Mouse (Mus musculus) heart, embryonic 16.5 days (tissue): ENCODE results near the gene Vstm4. TPM values are rescaled to one million over a fixed set of nuclear protein-coding genes. Genes with fewer than 3 reads are reported as not detected.

Source experiments
- ATAC-seq: fragments of 200-750 bp; cut with Nextera tagmentation; replicated peaks from 2 replicates; pipeline ENCODE4 v1.8.0; 2017; ENCODE audit warnings: moderate number of reproducible peaks; ENCODE audit not compliant: insufficient read depth, low FRiP score; ENCODE audit errors: extremely low read depth
- H3K27ac ChIP-seq: fragments of 300-500 bp; sonication (generic); 2 replicates; pipeline ENCODE4 v1.5.1; 2014; ENCODE audit warnings: mild to moderate bottlenecking, low read length, control low read depth, moderate library complexity
- H3K27me3 ChIP-seq: fragments of 300-500 bp; sonication (generic); 2 replicates; pipeline ENCODE4 v1.6.1; 2014; ENCODE audit warnings: low read length, mixed read lengths; ENCODE audit not compliant: control insufficient read depth, insufficient read depth
- H3K36me3 ChIP-seq: fragments of 300-500 bp; sonication (generic); 2 replicates; pipeline ENCODE4 v1.6.1; 2014; ENCODE audit not compliant: control insufficient read depth, insufficient read depth
- H3K4me1 ChIP-seq: fragments of 300-500 bp; sonication (generic); 2 replicates; pipeline ENCODE4 v1.6.1; 2014; ENCODE audit warnings: low read length, mixed read lengths; ENCODE audit not compliant: control insufficient read depth, insufficient read depth
- H3K4me2 ChIP-seq: fragments of 300-500 bp; sonication (generic); 2 replicates; pipeline ENCODE4 v1.6.1; 2014; ENCODE audit warnings: low read depth, mild to moderate bottlenecking, control low read depth, low read length
- H3K4me3 ChIP-seq: fragments of 300-500 bp; sonication (generic); 2 replicates; pipeline ENCODE4 v1.5.1; 2014; ENCODE audit warnings: mild to moderate bottlenecking, control low read depth, low read length
- H3K9ac ChIP-seq: fragments of 300-500 bp; sonication (generic); 2 replicates; pipeline ENCODE4 v1.6.1; 2014; ENCODE audit warnings: low read length, control low read depth
- H3K9me3 ChIP-seq: fragments of 300-500 bp; sonication (generic); replicated peaks from 2 replicates; pipeline ENCODE4 v1.6.1; 2016; ENCODE audit warnings: low read length; ENCODE audit not compliant: control insufficient read depth
- WGBS: fragments of 180-500 bp; shearing (Covaris S2); extraction: QIAGEN DNeasy Blood & Tissue Kit; methylation state at CpG from one replicate; pipeline ENCODE4 v1.1.7; 2014; 5-methylcytosine and 5-hydroxymethylcytosine counted together
- polyA plus RNA-seq: library from polyadenylated mRNA; unstranded; fragments of >200 nt; fragmentation: Nextera tagmentation; extraction: Ambion mirVana; gene quantifications from 2 replicates; pipeline ENCODE4 v1.2.1, GENCODE M21; 2015

Vstm4 gene
- polyA plus RNA-seq, 1 experiment from 2014 or later, result 24.1 TPM

DNA sequence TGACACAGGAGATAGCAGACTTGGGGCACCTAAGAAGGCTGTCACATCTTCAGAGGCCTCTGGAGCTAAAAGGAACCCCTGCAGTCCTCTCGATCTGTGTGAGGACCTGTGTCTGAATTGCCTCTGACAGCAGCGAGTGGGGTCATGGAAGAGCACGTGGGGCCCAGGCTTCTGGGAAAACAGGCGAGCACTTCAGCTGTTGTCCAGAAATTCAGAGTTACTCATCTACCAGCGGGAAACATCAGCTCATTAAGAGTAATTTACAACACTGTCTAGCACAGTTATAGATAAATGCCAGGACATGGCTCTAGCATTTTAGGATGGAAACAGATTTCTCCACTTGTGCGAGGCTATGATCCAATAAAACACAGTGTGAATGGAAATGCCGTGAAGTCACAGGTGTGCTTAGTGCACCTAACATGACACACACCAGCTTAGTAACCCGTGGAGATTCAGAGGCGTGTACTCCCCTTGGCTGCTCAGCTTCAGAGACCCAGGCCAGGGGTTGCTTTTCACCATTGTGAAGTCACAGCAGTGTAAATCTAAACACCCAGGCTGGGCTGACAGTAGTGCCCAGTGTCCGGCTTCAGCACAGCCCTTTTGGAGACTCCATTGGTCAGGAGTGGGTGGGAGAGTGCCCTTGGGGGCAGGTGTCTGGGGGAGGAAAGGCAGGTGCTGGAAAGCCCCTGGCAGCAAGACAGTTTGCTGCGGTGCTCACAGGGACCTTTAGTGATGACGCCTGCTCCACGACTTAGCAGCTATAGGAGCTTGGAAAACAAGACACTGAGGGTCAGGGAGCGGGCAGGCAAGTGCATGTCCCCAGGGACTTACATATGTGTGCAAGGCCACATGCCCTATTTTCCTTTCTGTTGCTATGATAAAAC lies 32.0 kb upstream of the Vstm4 start:
- Histone ChIP-seq H3K4me3 (no peak overlapping the region), H3K9me3 (no peaks in the 10 kb centered on the region), H3K27me3 (no peaks in the 10 kb centered on the region), H3K4me1 (peaks cover 12% of the 10 kb centered on the region), H3K36me3 (no peaks in the 10 kb centered on the region), H3K9ac (no peak overlapping the region), H3K27ac (no peak overlapping the region), H3K4me2 (no peak overlapping the region)
- 55% methylated on average over 14 of the region's 14 CpGs for WGBS
- ATAC-seq, result 0 out of 2 replicates have a peak, but pooled peaks have one; percentile 18

DNA sequence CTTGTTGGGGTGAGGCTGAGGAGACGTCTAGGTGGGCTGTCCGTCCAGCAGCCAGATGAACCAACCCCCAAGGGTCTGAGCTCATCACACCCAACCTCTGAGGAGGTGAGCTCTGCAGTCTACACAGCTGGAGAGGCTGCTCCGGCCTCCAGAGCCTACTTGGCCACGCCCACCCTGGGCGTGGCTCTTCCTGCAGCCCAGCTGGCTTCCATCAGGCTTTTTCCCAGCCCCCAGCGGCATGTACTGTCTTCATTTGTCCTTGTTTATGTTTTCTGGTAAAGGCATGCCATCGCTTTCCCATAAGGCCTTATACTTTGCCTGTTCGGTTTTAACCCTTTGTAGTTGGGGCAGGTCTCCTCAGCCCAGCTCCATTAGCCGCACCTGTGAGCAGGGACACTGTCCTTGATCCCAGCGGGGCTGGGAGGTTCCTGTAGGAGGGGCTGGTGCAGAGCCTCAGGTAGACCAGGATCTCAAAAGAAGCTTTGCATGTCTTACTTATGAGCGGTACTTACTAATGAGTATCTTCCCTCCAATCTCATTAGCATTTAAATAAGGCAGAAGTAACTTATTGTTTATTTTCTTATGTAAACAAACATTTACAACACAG lies 31.0 kb upstream of the Vstm4 start:
- no peaks in the 10 kb centered on the region for H3K27me3 ChIP-seq
- ATAC-seq, result peak; percentile 66; the same call in 1 of the 2 replicates
- H3K4me3 ChIP-seq, result no peak overlapping the region
- no peak overlapping the region for H3K9ac ChIP-seq
- WGBS, result 16% methylated on average over 11 of the region's 11 CpGs
- H3K4me1 ChIP-seq, result peaks cover 12% of the 10 kb centered on the region
- H3K9me3 ChIP-seq, result peaks cover 4% of the 10 kb centered on the region; the same call in 1 of the 2 replicates
- no peaks in the 10 kb centered on the region for H3K36me3 ChIP-seq
- H3K4me2 ChIP-seq, result peak overlapping the region; percentile 27; the same call in 1 of the 2 replicates
- H3K27ac ChIP-seq, result no peak overlapping the region; the same call in 1 of the 2 replicates

DNA sequence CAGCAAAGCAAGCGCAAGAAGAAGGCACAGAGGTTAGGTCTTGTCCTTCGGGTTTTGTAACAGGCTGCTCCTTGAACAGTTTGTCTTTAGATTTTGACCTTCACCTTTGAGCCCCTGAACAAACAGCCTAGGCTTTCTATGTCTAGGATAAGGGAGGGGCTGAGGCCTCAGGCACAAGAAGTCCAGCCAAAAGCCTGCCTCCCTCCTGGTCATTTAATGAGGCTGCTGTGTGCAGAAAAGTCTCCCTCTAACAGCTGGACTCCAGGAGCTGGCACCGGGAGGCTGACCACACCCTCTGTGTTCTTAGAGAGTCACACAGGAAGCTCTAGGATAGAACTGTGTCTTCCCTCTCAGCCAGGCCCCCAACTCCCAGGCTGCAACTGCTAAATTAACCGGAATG lies 29.4 kb upstream of the Vstm4 start:
- Histone ChIP-seq H3K27ac (no peak overlapping the region), H3K9ac (no peak overlapping the region)
- WGBS, result 58% methylated on average over 4 of the region's 4 CpGs

DNA sequence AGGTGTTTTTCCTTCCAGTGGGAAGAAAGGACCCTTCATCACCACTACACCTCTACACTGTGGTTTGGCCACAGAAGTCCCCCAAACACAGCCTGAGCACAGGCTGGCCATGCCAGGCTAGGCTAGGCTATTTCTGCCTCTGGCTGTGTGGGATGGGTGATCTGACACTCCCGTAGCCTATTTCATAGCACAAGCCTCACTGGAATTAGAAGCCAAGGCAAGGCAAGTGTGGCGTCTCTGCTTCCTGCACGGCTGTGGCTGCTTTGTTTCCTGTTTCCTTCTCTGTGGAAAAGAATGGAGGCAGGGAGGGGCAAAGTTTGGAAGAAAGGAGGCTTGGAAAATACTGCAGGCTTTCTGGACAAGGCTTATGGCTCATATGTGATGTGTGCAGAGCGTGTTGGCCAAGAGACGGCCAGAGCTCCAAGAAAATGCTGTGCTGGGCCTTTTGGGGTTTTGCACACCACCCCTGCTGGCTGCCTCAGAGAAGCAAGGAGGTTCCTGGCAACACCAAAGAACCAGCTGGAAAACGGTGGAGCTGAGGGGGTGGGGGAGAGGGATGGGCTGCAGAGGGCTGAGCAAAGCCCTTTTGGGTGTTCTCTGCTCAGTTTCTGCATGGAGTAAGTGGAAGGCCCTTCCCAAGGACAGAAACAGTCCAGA lies 28.4 kb upstream of the Vstm4 start:
- peaks cover 4% of the 10 kb centered on the region; the same call in 1 of the 2 replicates for H3K9me3 ChIP-seq
- no peaks in the 10 kb centered on the region for H3K27me3 ChIP-seq
- WGBS, result 52% methylated on average over 6 of the region's 6 CpGs
- no peaks in the 10 kb centered on the region for H3K36me3 ChIP-seq
- peaks cover 12% of the 10 kb centered on the region for H3K4me1 ChIP-seq
- peak; percentile 16; the same call in 1 of the 2 replicates for ATAC-seq
- no peak overlapping the region for H3K9ac ChIP-seq
- H3K4me2 ChIP-seq, result no peak overlapping the region
- peak overlapping the region; percentile 21 for H3K27ac ChIP-seq
- H3K4me3 ChIP-seq, result no peak overlapping the region

More for the DNA sequence above, 29.4 kb upstream of the Vstm4 start:
- no peak for ATAC-seq
- Histone ChIP-seq H3K4me2 (no peak overlapping the region), H3K4me1 (peaks cover 12% of the 10 kb centered on the region), H3K4me3 (no peak overlapping the region), H3K27me3 (no peaks in the 10 kb centered on the region), H3K9me3 (peaks cover 4% of the 10 kb centered on the region; the same call in 1 of the 2 replicates), H3K36me3 (no peaks in the 10 kb centered on the region)

DNA sequence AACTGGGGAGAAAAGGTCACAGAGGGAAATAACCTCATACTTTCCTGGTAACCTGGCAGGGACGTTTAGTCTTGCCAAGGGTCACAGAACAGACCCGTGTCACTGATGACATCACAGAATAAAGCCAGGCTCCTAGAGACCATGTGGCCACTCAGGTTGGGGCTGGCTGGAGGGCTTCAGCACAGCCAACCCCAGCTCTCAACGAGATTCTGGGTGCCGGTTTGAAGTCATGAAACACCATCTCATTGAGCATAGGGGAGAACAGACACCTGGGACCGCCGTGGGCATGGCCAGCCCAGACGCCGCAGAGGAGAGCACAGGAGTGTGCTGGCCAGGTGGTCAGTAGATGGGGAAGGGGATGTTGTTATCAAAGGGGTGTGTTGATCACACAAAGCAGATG lies 22.7 kb upstream of the Vstm4 start, which contains the start of gene Fam170b:
Gene Fam170b, plus strand, starts transcription at position 116 of the 400 bp plus-strand sequence.
- no peaks in the 10 kb centered on the region for H3K4me1 ChIP-seq
- no peak within 1 kb of the TSS for H3K4me2 ChIP-seq
- WGBS, result 72% methylated on average over 8 of the region's 8 CpGs
- no peak within 1 kb of the TSS for H3K27ac ChIP-seq
- peaks cover 4% of the 10 kb centered on the region; the same call in 1 of the 2 replicates for H3K9me3 ChIP-seq
- no peaks in the 10 kb centered on the region for H3K36me3 ChIP-seq
- no peaks in the 10 kb centered on the region; the same call in 1 of the 2 replicates for H3K27me3 ChIP-seq
- no peak within 1 kb of the TSS for H3K4me3 ChIP-seq
- no peak for ATAC-seq
- H3K9ac ChIP-seq, result no peak within 1 kb of the TSS

DNA sequence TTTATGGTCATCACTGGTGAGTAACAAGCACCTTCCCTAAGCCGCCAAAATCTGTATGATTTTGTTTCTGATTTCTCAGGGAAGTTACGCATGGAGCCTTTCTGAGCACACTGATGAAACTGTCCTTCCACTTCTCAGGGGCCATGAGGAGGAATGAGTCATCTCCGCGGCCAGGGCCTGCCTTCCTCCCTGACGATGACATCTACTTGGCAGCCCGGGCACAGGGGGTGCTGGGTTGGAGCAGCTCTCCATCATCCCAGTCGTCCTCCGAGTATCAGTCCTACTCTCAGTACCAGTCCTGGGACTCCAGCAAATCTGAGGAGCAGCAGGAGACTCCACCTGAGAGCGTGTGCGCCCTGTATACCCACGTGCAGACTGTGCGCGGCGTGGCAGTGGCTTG lies 21.4 kb upstream of the Vstm4 start:
- no peak overlapping the region for H3K4me3 ChIP-seq
- no peaks in the 10 kb centered on the region for H3K4me1 ChIP-seq
- no peaks in the 10 kb centered on the region for H3K36me3 ChIP-seq
- H3K9me3 ChIP-seq, result no peaks in the 10 kb centered on the region; the same call in 1 of the 2 replicates
- H3K4me2 ChIP-seq, result 0 out of 2 replicates have a peak overlapping the region, but pooled peaks have one; percentile 1
- no peak overlapping the region for H3K9ac ChIP-seq
- no peaks in the 10 kb centered on the region; the same call in 1 of the 2 replicates for H3K27me3 ChIP-seq
- no peak for ATAC-seq
- H3K27ac ChIP-seq, result no peak overlapping the region
- WGBS, result 60% methylated on average over 14 of the region's 14 CpGs

DNA sequence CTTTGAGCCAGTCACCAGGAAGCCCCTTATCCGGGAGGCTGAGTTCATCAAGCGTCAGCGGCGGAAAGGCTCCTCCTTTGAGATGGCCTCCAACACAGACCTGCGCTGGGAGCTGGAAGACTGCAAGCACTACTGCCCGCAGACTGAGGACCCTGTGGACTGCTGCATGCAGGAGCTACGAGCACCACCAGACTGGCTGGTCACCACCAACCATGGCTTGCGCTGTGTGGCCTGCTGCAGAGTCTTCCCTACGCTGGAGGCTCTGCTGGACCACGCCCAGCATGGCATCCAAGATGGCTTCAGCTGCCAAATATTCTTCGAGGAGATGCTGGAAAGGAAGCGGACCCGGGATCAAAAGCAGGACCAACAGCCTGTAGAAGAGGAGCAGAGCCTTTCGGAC lies 21.0 kb upstream of the Vstm4 start:
- Histone ChIP-seq H3K4me1 (no peaks in the 10 kb centered on the region), H3K27me3 (no peaks in the 10 kb centered on the region; the same call in 1 of the 2 replicates), H3K4me2 (0 out of 2 replicates have a peak overlapping the region, but pooled peaks have one; percentile 1), H3K4me3 (no peak overlapping the region), H3K36me3 (no peaks in the 10 kb centered on the region), H3K9me3 (no peaks in the 10 kb centered on the region), H3K27ac (no peak overlapping the region), H3K9ac (no peak overlapping the region)
- ATAC-seq, result no peak; the same call in 1 of the 2 replicates
- WGBS, result 76% methylated on average over 14 of the region's 14 CpGs

DNA sequence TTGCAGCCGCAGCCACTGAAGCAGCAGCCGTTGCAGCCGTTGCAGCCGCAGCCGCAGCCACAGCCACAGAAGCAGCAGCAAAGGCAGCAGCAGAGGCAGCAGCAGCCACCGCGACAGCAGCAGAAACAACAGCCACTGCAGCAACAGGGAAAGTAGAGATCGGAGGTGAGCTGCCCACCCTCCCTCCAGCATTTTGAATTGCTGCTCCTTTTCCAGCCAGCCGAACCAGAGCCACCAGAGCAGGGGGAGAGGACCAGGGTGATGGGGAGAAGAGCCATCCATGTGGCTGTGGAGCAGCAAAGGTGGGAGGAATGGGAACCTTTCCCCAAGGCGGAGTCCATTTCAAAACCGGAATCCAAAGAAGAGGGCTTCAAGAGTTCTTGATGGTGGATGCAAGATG lies 20.4 kb upstream of the Vstm4 start:
- Histone ChIP-seq H3K4me2 (no peak overlapping the region), H3K9ac (no peak overlapping the region), H3K27me3 (no peaks in the 10 kb centered on the region; the same call in 1 of the 2 replicates), H3K9me3 (no peaks in the 10 kb centered on the region), H3K27ac (no peak overlapping the region), H3K4me3 (no peak overlapping the region), H3K4me1 (no peaks in the 10 kb centered on the region), H3K36me3 (no peaks in the 10 kb centered on the region)
- 86% methylated on average over 11 of the region's 11 CpGs for WGBS
- ATAC-seq, result no peak
